Mouse (Mus musculus) gastrocnemius, postnatal 14 days (tissue): ENCODE results near the gene Tmem248. TPM values are rescaled to one million over a fixed set of nuclear protein-coding genes. Genes with fewer than 3 reads are reported as not detected.

Source experiments
- total RNA-seq, 2 experiments: library from RNA; stranded (reverse); gene quantifications; 2 replicates each; pipeline ENCODE4 v1.2.3; 2021

The Tmem248 gene
- total RNA-seq, 2 experiments from 2014 or later, result 28.6 to 29.6 TPM

Other genes with a start within 250 kb of the Tmem248 start
- gene Gusb, start 214.0 kb upstream of the Tmem248 start, total RNA-seq, result 10 to 100 TPM; 10.6 to 13.4 TPM
- 10 to 100 TPM; 12.5 to 15.8 TPM for gene Asl, start 187.8 kb upstream of the Tmem248 start, total RNA-seq
- gene Crcp, start 187.8 kb upstream of the Tmem248 start, total RNA-seq, result 10 to 100 TPM; 11.1 to 12.6 TPM
- 10 to 100 TPM; 15.6 to 22.6 TPM for gene Tpst1, start 143.8 kb upstream of the Tmem248 start, total RNA-seq
- 1 to 10 TPM; 1.7 to 3.1 TPM for gene Kctd7, start 72.2 kb upstream of the Tmem248 start, total RNA-seq
- gene Rabgef1, start 45.3 kb upstream of the Tmem248 start, total RNA-seq, result 10 to 100 TPM; 46.4 to 46.9 TPM
- 10 to 100 TPM; 22.6 to 23.4 TPM for gene Sbds, start 38.4 kb downstream of the Tmem248 start, total RNA-seq
- 1 to 10 TPM; 7.8 to 9.1 TPM for gene Tyw1, start 38.5 kb downstream of the Tmem248 start, total RNA-seq
- under 1 TPM in 1 of 2 experiments, not detected in 1; 0.04 TPM for gene Caln1, start 152.4 kb downstream of the Tmem248 start, total RNA-seq
- gene A330070K13Rik, start 167.6 kb downstream of the Tmem248 start, total RNA-seq, result not detected